Mouse (Mus musculus): ENCODE results near the gene Aadacl3.

Gene Aadacl3

DNA sequence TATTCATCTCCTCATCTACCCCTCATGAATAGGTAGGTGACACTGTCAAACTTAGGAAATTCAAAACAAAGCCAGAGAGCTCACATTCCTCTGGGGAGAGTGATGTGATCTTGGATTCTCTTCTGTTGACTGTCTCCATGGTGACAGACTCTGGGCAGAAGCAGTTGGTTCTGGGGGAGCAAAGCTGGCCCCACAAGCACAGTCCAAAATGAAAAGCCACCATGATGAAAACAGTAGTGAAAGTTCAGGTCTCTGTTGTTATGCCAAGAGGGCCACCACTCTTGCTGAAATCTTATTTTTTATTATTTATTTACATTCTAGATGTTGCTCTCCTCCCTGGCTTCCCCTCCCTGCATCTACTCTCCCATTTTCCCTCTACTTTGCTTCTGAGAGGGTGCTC, 24.9 kb downstream of the Aadacl3 start, which contains the start of gene 1700012P22Rik:
1700012P22Rik (minus strand) TSS at position 101 of the 400 bp plus-strand sequence.
- no peak within 1 kb of the TSS for H3K4me3 ChIP-seq (replicated peaks; ENCODE audit: low read length)
- H3K36me3 ChIP-seq (ENCODE audit: insufficient read depth, low read length): no peaks in the 10 kb centered on the region
- no peaks in the 10 kb centered on the region for H3K27me3 ChIP-seq (ENCODE audit: insufficient read depth, low read length)
- no peaks in the 10 kb centered on the region for H3K4me1 ChIP-seq (replicated peaks; ENCODE audit: low read depth, low read length)
- H3K9me3 ChIP-seq (ENCODE audit: low read length): no peaks in the 10 kb centered on the region
- TF ChIP-seq POU5F1 (IDR thresholded peaks at IDR 0.05; ENCODE audit: borderline replicate concordance, low read length) (no peak), CTCF (conservative IDR thresholded peaks at IDR 0.05; ENCODE audit: low read length) (no peak)

DNA sequence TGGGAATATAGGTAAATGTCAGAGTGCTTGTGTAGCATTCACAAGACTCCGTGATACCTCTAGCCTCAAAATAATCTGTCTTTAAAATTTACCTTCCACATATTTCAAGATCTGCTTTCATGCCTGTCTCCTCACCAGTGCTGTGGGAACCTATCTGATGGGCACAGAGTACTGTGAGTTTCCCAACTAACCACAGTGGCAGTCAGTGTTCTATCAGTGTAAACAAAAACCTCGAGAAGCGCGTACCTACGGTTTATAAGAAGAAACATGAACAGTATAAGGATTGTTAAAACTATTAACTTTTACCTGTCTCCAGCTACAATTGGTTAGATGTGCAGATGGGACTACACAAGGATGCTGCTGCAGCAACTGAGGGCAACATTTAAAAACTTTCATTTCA, 30.3 kb downstream of the Aadacl3 start:
- no peak overlapping the region for H3K4me3 ChIP-seq (replicated peaks; ENCODE audit: low read length)
- no peaks in the 10 kb centered on the region for H3K9me3 ChIP-seq (ENCODE audit: low read length)
- no peaks in the 10 kb centered on the region for H3K27me3 ChIP-seq (ENCODE audit: insufficient read depth, low read length)
- no peaks in the 10 kb centered on the region for H3K4me1 ChIP-seq (replicated peaks; ENCODE audit: low read depth, low read length)
- H3K36me3 ChIP-seq (ENCODE audit: insufficient read depth, low read length): no peaks in the 10 kb centered on the region
- TF ChIP-seq CTCF (conservative IDR thresholded peaks at IDR 0.05; ENCODE audit: low read length): no peak

DNA sequence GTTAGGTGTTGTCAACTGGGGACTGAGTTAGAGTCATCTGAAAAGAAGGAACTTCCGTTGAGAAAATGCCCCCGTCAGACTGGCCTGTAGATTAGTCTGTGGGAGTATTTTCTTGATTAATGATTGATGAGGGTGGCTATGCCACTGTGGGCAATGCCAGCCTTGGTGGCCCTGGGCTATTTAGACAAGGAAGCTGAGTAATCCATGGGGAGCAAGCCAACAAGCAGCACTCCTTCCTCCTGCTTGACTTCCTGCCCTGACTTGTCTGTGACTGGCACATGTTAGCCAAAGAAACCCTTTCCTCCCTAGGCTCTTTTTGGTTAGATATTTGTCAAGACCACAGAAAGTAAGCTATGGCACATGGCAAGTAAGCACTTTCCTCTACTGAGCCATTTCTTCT, 32.8 kb downstream of the Aadacl3 start:
- TF ChIP-seq POU5F1 (IDR thresholded peaks at IDR 0.05; ENCODE audit: borderline replicate concordance, low read length) (no peak), CTCF (conservative IDR thresholded peaks at IDR 0.05; ENCODE audit: low read length) (no peak), NANOG (IDR thresholded peaks at IDR 0.05; ENCODE audit: borderline replicate concordance, low read length) (no peak)
- no peaks in the 10 kb centered on the region for H3K36me3 ChIP-seq (ENCODE audit: insufficient read depth, low read length)
- H3K27me3 ChIP-seq (ENCODE audit: insufficient read depth, low read length): no peaks in the 10 kb centered on the region
- H3K9me3 ChIP-seq (ENCODE audit: low read length): no peaks in the 10 kb centered on the region
- H3K4me1 ChIP-seq (replicated peaks; ENCODE audit: low read depth, low read length): no peaks in the 10 kb centered on the region
- no peak overlapping the region for H3K4me3 ChIP-seq (replicated peaks; ENCODE audit: low read length)

DNA sequence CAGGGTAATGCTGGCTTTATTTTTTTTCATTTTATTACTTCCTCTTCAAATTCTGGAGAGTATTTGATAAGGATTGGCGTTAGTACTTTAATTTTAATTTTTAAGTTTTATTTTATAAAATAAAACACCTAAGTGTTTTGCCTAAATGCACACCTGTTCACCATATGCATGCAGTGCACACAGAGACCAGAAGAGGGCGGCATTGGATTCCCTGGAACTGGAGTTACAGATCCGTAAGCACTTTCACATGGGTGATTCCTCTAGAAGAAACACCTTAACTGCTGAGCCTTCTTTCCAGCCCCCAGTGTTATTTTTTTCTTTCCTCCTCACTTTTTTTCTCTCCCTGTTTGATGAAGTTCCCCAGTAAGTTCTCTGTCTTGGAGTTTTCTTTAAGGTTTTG, 34.7 kb downstream of the Aadacl3 start:
- Histone ChIP-seq H3K4me3 (replicated peaks; ENCODE audit: low read length) (no peak overlapping the region), H3K36me3 (ENCODE audit: insufficient read depth, low read length) (no peaks in the 10 kb centered on the region), H3K27me3 (ENCODE audit: insufficient read depth, low read length) (no peaks in the 10 kb centered on the region), H3K4me1 (replicated peaks; ENCODE audit: low read depth, low read length) (no peaks in the 10 kb centered on the region), H3K9me3 (ENCODE audit: low read length) (no peaks in the 10 kb centered on the region)
- TF ChIP-seq CTCF (conservative IDR thresholded peaks at IDR 0.05; ENCODE audit: low read length): peak; percentile 88
- no peak for TF ChIP-seq POU5F1 (IDR thresholded peaks at IDR 0.05; ENCODE audit: borderline replicate concordance, low read length)

DNA sequence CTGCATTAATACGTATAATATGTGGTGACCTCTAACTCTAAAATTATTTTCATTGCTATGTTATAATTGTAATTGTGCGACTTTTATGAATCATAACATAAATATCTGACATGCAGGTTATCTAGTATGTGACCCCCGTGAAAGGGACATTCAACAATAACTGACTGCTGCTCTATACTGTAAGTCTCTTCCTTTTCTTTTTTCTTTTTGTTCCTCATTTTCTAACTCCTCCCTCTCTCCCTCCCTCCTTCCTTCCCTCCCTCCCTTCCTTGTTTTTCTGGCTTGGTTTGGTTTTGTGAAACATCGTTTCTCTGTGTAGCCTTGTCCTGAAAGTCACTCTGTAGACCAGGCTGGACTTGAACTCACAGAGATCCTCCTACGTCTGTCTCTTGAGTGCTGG, 39.0 kb downstream of the Aadacl3 start:
- Histone ChIP-seq H3K9me3 (ENCODE audit: low read length) (no peaks in the 10 kb centered on the region), H3K27me3 (ENCODE audit: insufficient read depth, low read length) (no peaks in the 10 kb centered on the region), H3K4me3 (replicated peaks; ENCODE audit: low read length) (no peak overlapping the region), H3K36me3 (ENCODE audit: insufficient read depth, low read length) (no peaks in the 10 kb centered on the region), H3K4me1 (replicated peaks; ENCODE audit: low read depth, low read length) (no peaks in the 10 kb centered on the region)
- TF ChIP-seq POU5F1 (IDR thresholded peaks at IDR 0.05; ENCODE audit: borderline replicate concordance, low read length) (no peak), CTCF (conservative IDR thresholded peaks at IDR 0.05; ENCODE audit: low read length) (no peak), NANOG (IDR thresholded peaks at IDR 0.05; ENCODE audit: borderline replicate concordance, low read length) (no peak)

DNA sequence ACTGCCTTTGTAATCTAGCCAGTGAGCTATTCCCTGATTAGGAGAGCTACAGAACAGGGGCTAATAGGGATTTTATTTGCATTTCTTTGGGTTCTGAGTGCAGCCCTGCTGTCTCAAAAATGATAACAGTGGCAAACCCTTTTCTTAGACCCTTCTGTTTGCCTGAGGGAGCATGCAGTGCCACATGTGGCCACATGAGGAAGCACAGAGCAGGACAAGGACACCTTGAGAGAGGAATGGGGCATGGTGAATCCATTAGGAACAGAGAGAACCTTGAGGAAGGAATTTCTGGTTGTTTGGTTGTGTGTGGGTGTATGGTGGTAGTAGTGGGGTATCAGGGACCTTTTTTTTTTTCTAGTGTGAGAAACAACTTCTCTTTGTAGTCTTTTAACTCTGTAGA, 42.9 kb downstream of the Aadacl3 start:
- TF ChIP-seq POU5F1 (IDR thresholded peaks at IDR 0.05; ENCODE audit: borderline replicate concordance, low read length) (no peak), NANOG (IDR thresholded peaks at IDR 0.05; ENCODE audit: borderline replicate concordance, low read length) (no peak), CTCF (conservative IDR thresholded peaks at IDR 0.05; ENCODE audit: low read length) (peak; percentile 96)
- H3K9me3 ChIP-seq (ENCODE audit: low read length): no peaks in the 10 kb centered on the region
- no peak overlapping the region for H3K4me3 ChIP-seq (replicated peaks; ENCODE audit: low read length)
- H3K27me3 ChIP-seq (ENCODE audit: insufficient read depth, low read length): no peaks in the 10 kb centered on the region
- H3K36me3 ChIP-seq (ENCODE audit: insufficient read depth, low read length): no peaks in the 10 kb centered on the region
- H3K4me1 ChIP-seq (replicated peaks; ENCODE audit: low read depth, low read length): no peaks in the 10 kb centered on the region

DNA sequence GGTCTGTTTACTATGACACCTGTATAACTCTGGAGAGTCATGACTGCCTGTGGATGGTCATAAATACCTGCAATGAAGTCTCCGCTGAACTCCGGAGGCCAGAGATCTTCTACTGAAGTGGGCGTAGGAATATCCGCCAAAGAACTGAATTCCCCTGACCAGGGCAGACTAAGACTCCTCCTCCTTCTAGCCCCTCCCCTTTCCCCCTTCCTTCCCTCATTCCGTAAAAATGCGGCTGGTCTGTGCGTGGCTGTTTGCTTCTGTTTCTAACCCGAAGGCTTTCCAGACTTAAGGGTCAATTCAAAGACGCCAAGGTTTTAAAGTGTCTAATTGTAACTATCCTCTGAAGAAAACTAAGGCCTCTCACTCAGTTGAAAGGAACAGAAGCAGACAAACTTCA, 55.3 kb downstream of the Aadacl3 start, which contains the start of gene Pramef12:
Pramef12 (minus strand) TSS at position 175 of the 400 bp plus-strand sequence.
- Histone ChIP-seq H3K36me3 (ENCODE audit: insufficient read depth, low read length) (no peaks in the 10 kb centered on the region), H3K4me3 (replicated peaks; ENCODE audit: low read length) (peak within 1 kb of the TSS; percentile 51), H3K27me3 (ENCODE audit: insufficient read depth, low read length) (no peaks in the 10 kb centered on the region), H3K4me1 (replicated peaks; ENCODE audit: low read depth, low read length) (peaks cover 60% of the 10 kb centered on the region), H3K9me3 (ENCODE audit: low read length) (no peaks in the 10 kb centered on the region)
- no peak for TF ChIP-seq POU5F1 (IDR thresholded peaks at IDR 0.05; ENCODE audit: borderline replicate concordance, low read length)
- TF ChIP-seq CTCF (conservative IDR thresholded peaks at IDR 0.05; ENCODE audit: low read length): no peak
- TF ChIP-seq NANOG (IDR thresholded peaks at IDR 0.05; ENCODE audit: borderline replicate concordance, low read length): no peak

DNA sequence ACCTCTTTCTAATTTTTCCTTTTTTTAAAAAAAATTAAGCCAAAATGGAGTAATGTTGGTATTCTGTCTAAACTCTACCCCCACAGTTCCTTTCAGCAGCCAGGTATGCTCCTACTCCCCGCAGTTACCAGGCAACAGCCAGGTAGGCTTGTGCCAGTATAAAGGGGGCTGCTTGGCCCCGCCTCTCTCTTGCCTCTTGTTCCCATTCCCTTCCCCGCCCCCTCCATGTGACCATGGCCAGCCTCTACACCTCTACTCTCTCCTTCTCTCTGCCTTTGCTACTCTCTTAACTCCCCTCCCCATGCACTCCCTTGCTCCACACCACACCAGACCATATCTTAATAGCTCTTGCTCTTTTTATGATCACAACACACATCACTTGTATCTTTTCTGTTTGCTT, 57.3 kb downstream of the Aadacl3 start:
- TF ChIP-seq CTCF (conservative IDR thresholded peaks at IDR 0.05; ENCODE audit: low read length): no peak
- TF ChIP-seq NANOG (IDR thresholded peaks at IDR 0.05; ENCODE audit: borderline replicate concordance, low read length): no peak
- no peak for TF ChIP-seq POU5F1 (IDR thresholded peaks at IDR 0.05; ENCODE audit: borderline replicate concordance, low read length)

DNA sequence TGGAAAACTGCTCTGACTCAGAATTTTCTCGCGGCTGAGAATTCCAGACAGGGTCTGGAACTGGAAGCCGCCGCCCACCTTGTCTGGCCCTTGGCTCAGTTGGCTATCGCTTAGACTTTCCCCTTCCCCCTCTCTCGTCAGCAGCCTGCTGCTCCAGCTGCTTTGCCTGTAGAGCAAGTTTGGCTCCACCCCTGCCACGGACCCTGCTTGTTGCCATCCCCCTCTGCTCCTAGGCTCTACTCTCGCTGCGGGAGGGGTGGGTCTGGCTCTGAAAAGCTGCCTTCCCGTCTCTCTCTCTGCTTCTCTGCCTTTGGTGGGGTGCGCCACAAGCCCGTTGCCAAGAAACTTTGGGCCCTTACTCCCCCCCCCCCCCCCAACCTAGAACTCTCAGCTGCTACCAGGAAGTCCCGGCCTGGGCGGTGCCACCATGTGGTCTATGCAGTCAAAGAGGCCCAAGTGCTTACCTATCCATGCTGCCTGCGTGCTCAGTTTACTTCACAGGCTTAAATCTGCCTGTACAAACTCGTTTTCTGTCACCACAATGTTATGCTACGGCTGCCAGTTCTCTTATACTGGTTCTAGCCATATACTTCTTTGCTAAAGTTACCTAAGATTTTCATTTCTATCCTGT, 59.0 kb downstream of the Aadacl3 start:
- no peak for TF ChIP-seq NANOG (IDR thresholded peaks at IDR 0.05; ENCODE audit: borderline replicate concordance, low read length)
- no peak for TF ChIP-seq CTCF (conservative IDR thresholded peaks at IDR 0.05; ENCODE audit: low read length)
- no peak for TF ChIP-seq POU5F1 (IDR thresholded peaks at IDR 0.05; ENCODE audit: borderline replicate concordance, low read length)
- Histone ChIP-seq H3K36me3 (ENCODE audit: insufficient read depth, low read length) (no peaks in the 10 kb centered on the region), H3K4me3 (replicated peaks; ENCODE audit: low read length) (peak overlapping the region; percentile 75), H3K9me3 (ENCODE audit: low read length) (no peaks in the 10 kb centered on the region), H3K27me3 (ENCODE audit: insufficient read depth, low read length) (no peaks in the 10 kb centered on the region), H3K4me1 (replicated peaks; ENCODE audit: low read depth, low read length) (peaks cover 78% of the 10 kb centered on the region)

More for the DNA sequence above, 57.3 kb downstream of the Aadacl3 start:
- Histone ChIP-seq H3K36me3 (ENCODE audit: insufficient read depth, low read length) (no peaks in the 10 kb centered on the region), H3K9me3 (ENCODE audit: low read length) (no peaks in the 10 kb centered on the region), H3K4me3 (replicated peaks; ENCODE audit: low read length) (peak overlapping the region; percentile 10; the same call in 1 of the 2 replicates), H3K4me1 (replicated peaks; ENCODE audit: low read depth, low read length) (peaks cover 72% of the 10 kb centered on the region), H3K27me3 (ENCODE audit: insufficient read depth, low read length) (no peaks in the 10 kb centered on the region)

Data from E14TG2a.4 (cell line).